Mouse (Mus musculus) kidney, adult 11 months (tissue): ENCODE data around the gene Ebf1.

Experiments used
- DNase-seq: peaks from one replicate; pipeline ENCODE4 v3.0.0; 2022

Ebf1 gene

GRCm38 (mm10) chr11:44665741-44666531, 48.8 kb downstream of the Ebf1 start:
- no peak for DNase-seq

- no peak for DNase-seq
These were observed 49.6 kb downstream of the Ebf1 start for GRCm38 (mm10) chr11:44666741-44667140.

- no peak for DNase-seq
These were observed 64.2 kb downstream of the Ebf1 start for GRCm38 (mm10) chr11:44681306-44681705.

- no peak for DNase-seq
These were observed 64.9 kb downstream of the Ebf1 start for GRCm38 (mm10) chr11:44681995-44682394.

- no peak for DNase-seq
These were observed 65.8 kb downstream of the Ebf1 start for GRCm38 (mm10) chr11:44682703-44683539.

- DNase-seq, result peak; percentile 36
These were observed 67.5 kb downstream of the Ebf1 start for GRCm38 (mm10) chr11:44684486-44685076.

GRCm38 (mm10) chr11:44685129-44685528, 68.0 kb downstream of the Ebf1 start:
- DNase-seq, result no peak

GRCm38 (mm10) chr11:44685911-44686361, 68.8 kb downstream of the Ebf1 start:
- peak; percentile 58 for DNase-seq

- DNase-seq, result no peak
These were observed 69.3 kb downstream of the Ebf1 start for GRCm38 (mm10) chr11:44686378-44686777.

GRCm38 (mm10) chr11:44688542-44688941, 71.4 kb downstream of the Ebf1 start:
- DNase-seq, result no peak

GRCm38 (mm10) chr11:44689571-44690264, 72.6 kb downstream of the Ebf1 start:
- no peak for DNase-seq

- no peak for DNase-seq
These were observed 73.1 kb downstream of the Ebf1 start for GRCm38 (mm10) chr11:44690265-44690572.

- DNase-seq, result no peak
These were observed 78.3 kb downstream of the Ebf1 start for GRCm38 (mm10) chr11:44695416-44695815.

- no peak for DNase-seq
These were observed 79.6 kb downstream of the Ebf1 start for GRCm38 (mm10) chr11:44696539-44697201.

GRCm38 (mm10) chr11:44700181-44700580, 83.1 kb downstream of the Ebf1 start:
- no peak for DNase-seq

- no peak for DNase-seq
These were observed 84.2 kb downstream of the Ebf1 start for GRCm38 (mm10) chr11:44701221-44701810.

GRCm38 (mm10) chr11:44701864-44702263, 84.7 kb downstream of the Ebf1 start:
- no peak for DNase-seq

- no peak for DNase-seq
These were observed 85.8 kb downstream of the Ebf1 start for GRCm38 (mm10) chr11:44702716-44703486.

GRCm38 (mm10) chr11:44703951-44704350, 86.8 kb downstream of the Ebf1 start:
- no peak for DNase-seq

GRCm38 (mm10) chr11:44705811-44706210, 88.7 kb downstream of the Ebf1 start:
- DNase-seq, result no peak

GRCm38 (mm10) chr11:44706386-44706785, 89.3 kb downstream of the Ebf1 start:
- DNase-seq, result no peak
